ENCODE assay signal across 9 mouse cellular contexts in the genomic region with DNA sequence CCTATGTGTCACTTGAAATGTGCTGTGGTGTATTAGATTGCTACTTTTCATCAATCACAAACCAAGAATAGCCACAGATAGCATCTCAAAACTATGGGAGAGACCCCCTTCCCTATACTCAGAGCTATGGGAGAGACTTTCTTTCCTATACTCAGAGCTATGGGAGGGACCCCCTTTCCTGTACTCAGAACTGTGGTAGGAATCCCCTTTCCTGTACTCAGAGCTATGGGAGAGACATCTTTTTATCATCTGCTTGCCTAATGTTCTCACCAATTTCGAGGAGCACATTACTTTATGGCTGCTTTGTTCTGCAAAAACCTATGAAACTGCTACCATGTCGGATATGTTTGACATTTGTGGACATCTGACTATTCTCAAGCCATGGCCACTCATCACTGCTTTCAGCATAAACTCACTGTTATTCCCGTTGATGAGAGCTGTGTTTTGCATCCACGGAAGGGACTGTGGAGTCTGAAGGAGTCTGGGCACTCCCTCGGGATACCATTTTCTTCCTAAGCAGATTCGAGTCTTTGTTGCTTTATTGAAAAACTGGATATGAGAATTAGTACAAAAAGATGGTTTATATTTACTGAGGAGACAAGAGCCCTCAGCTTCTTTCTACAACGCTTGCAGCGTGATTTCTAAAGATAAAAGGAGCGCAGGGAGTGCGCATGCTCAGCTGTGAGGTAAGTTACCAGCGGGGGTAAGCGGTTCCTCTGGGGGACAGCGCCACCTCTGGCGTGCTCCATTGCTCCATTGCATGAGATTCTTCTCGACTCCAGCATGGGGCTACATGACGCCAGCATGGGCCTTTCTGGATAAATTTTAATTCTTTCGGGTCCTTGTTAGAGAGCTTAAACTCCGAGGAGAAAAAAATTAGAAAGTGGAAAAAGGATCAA. TPM values are rescaled to one million over a fixed set of nuclear protein-coding genes. Genes with fewer than 3 reads are reported as not detected.
DNase-seq lines count a peak whose midpoint lies in the region; ATAC-seq and TF ChIP-seq lines count a peak whose summit lies in the region.
"Had no signal": no experiment of that assay in that cellular context is flagged by ENCODE, and none has a peak within 500 bp of the region (broad histone marks: within the 10 kb centered on the region; RNA-seq: fewer than 3 reads in every experiment).

No protein-coding gene starts in this region.

- no peaks in the 10 kb centered on the region for H3K9me3 ChIP-seq in hindbrain, embryonic 15.5 days

- peak; percentile 83 for DNase-seq in T-cell, adult 2 months (ENCODE audit: low spot score)
- DNase-seq in cerebellum, postnatal 14 days: peak; percentile 80 to 88
- DNase-seq in gastrocnemius, adult 18-20 months (ENCODE audit: low spot score): peak; percentile 75
- peak; percentile 65 to 72 for DNase-seq in left cerebral cortex, adult 2 months (ENCODE audit: extremely low spot score in 1 of 2, low spot score in 2 of 2)
- peak; percentile 72 to 78 for DNase-seq in lung, postnatal 4 days
- peak; percentile 80 for DNase-seq in right cerebral cortex, adult 18-20 months
- DNase-seq in urinary bladder, adult 2 months (ENCODE audit: low spot score): peak; percentile 33

- peak overlapping the region; percentile 34 for H3K9ac ChIP-seq in hindbrain, embryonic 15.5 days

- H3K36me3 ChIP-seq in hindbrain, embryonic 15.5 days: no peaks in the 10 kb centered on the region

- no peaks in the 10 kb centered on the region for H3K4me1 ChIP-seq in hindbrain, embryonic 15.5 days (replicated peaks)

- peak overlapping the region; percentile 54 for H3K27ac ChIP-seq in hindbrain, embryonic 15.5 days (replicated peaks)
- peak overlapping the region; percentile 92 for H3K27ac ChIP-seq in left cerebral cortex, adult 2 months
- H3K27ac ChIP-seq: macrophage had no signal

- peak overlapping the region; percentile 52 for H3K4me2 ChIP-seq in hindbrain, embryonic 15.5 days

- intact Hi-C loops in left cerebral cortex, adult 2 months (cut with DNase I): loop anchor here (1.0 to 2.0 kb wide), 4 partner anchors 36 to 125 kb away; no protein-coding TSS in a partner anchor

- peak overlapping the region; percentile 39 for H3K4me3 ChIP-seq in hindbrain, embryonic 15.5 days
- H3K4me3 ChIP-seq in left cerebral cortex, adult 2 months: peak overlapping the region; percentile 55

- WGBS in hindbrain, embryonic 15.5 days: 24% methylated on average over 18 of the region's 18 CpGs

- ATAC-seq in hindbrain, embryonic 15.5 days (ENCODE audit: low FRiP score, low read depth): peak; percentile 78; the same call in 1 of the 2 replicates

- no peaks in the 10 kb centered on the region for H3K27me3 ChIP-seq in hindbrain, embryonic 15.5 days

- peak; percentile 76 for TF ChIP-seq CTCF in left cerebral cortex, adult 2 months (IDR thresholded peaks at IDR 0.05)

RNA-seq across cellular contexts. Expression of gene Snx10, which starts 14.7 kb away (rescaled TPM):
- total RNA-seq in gastrocnemius, adult 18-20 months (2021): 1 to 10 TPM; 6.5 to 8.2 TPM
- 61.6 and 62.0 TPM in 2 replicates for polyA plus RNA-seq in hindbrain, embryonic 15.5 days (2015; fragmentation: Nextera tagmentation; extraction: Ambion mirVana)
- 100 to 1,000 TPM in 1 of 2 experiments, 10 to 100 TPM in 1; 94.9 to 102 TPM for total RNA-seq in left cerebral cortex, adult 2 months (2021)
- 12.3 and 14.5 TPM in 2 replicates for polyA plus RNA-seq in urinary bladder, adult 2 months (2012; rRNA removed)

RNA-seq across cellular contexts. Expression of gene Cbx3, which starts 38.8 kb away (rescaled TPM):
- 10 to 100 TPM; 37.8 to 43.8 TPM for total RNA-seq in gastrocnemius, adult 18-20 months (2021)
- polyA plus RNA-seq in hindbrain, embryonic 15.5 days (2015; fragmentation: Nextera tagmentation; extraction: Ambion mirVana): 335 and 378 TPM in 2 replicates
- 100 to 1,000 TPM; 121 to 128 TPM for total RNA-seq in left cerebral cortex, adult 2 months (2021)
- 67.3 and 76.3 TPM in 2 replicates for polyA plus RNA-seq in urinary bladder, adult 2 months (2012; rRNA removed)

RNA-seq across cellular contexts. Expression of gene Hnrnpa2b1, which starts 39.3 kb away (rescaled TPM):
- total RNA-seq in gastrocnemius, adult 18-20 months (2021): 100 to 1,000 TPM; 309 to 353 TPM
- 1,277 and 1,313 TPM in 2 replicates for polyA plus RNA-seq in hindbrain, embryonic 15.5 days (2015; fragmentation: Nextera tagmentation; extraction: Ambion mirVana)
- 100 to 1,000 TPM; 483 to 488 TPM for total RNA-seq in left cerebral cortex, adult 2 months (2021)
- polyA plus RNA-seq in urinary bladder, adult 2 months (2012; rRNA removed): 639 and 754 TPM in 2 replicates

Comparison
In these comparisons a context has a peak if more than half of its experiments do, and no peak if none do; other contexts are left out.
1. Peak in every context shown above with its lines: DNase-seq, ATAC-seq, H3K4me3 ChIP-seq and H3K27ac ChIP-seq.
2. DNase-seq: peak in every context shown above with its lines; median percentile 84 in cerebellum, postnatal 14 days; 83 in T-cell, adult 2 months; 80 in right cerebral cortex, adult 18-20 months; 75 in gastrocnemius, adult 18-20 months; 75 in lung, postnatal 4 days; 68 in left cerebral cortex, adult 2 months; 33 in urinary bladder, adult 2 months.
3. RNA of gene Snx10, which starts 14.7 kb away (total RNA-seq): 94.9 to 102 TPM in left cerebral cortex, adult 2 months; 6.5 to 8.2 TPM in gastrocnemius, adult 18-20 months; every median in the first group is over 10 times any median in the second.